ENCODE assay signal across 24 mouse cellular contexts in genomic region chr11:31613688-31614393, GRCm38 (mm10). TPM values are rescaled to one million over a fixed set of nuclear protein-coding genes. Genes with fewer than 3 reads are reported as not detected.
A peak's percentile ranks its signal among the peaks of the same experiment; 100 is the strongest.
DNase-seq lines count a peak whose midpoint lies in the region; ATAC-seq lines count a peak whose summit lies in the region.
"Had no signal": no experiment of that assay in that cellular context is flagged by ENCODE, and none has a peak within 500 bp of the region (broad histone marks: within the 10 kb centered on the region; RNA-seq: fewer than 3 reads in every experiment).

No protein-coding gene starts in this region.

- no peak overlapping the region for H3K27ac ChIP-seq in heart, embryonic 13.5 days (replicated peaks)
- H3K27ac ChIP-seq in midbrain, embryonic 12.5 days (replicated peaks): no peak overlapping the region
- H3K27ac ChIP-seq in midbrain, embryonic 10.5 days (replicated peaks): no peak overlapping the region
- no peak overlapping the region for H3K27ac ChIP-seq in hindbrain, embryonic 16.5 days (ENCODE audit: low read depth, low read length)
- H3K27ac ChIP-seq in midbrain, embryonic 15.5 days: no peak overlapping the region
- H3K27ac ChIP-seq: limb, embryonic 13.5 days; lung, embryonic 15.5 days; neural tube, embryonic 13.5 days had no signal

- H3K9me3 ChIP-seq in heart, embryonic 13.5 days: no peaks in the 10 kb centered on the region
- no peaks in the 10 kb centered on the region for H3K9me3 ChIP-seq in midbrain, embryonic 12.5 days
- H3K9me3 ChIP-seq in midbrain, embryonic 10.5 days (replicated peaks): no peaks in the 10 kb centered on the region
- H3K9me3 ChIP-seq in hindbrain, embryonic 16.5 days (ENCODE audit: control insufficient read depth, low read length): no peaks in the 10 kb centered on the region
- no peaks in the 10 kb centered on the region for H3K9me3 ChIP-seq in midbrain, embryonic 15.5 days
- H3K9me3 ChIP-seq: limb, embryonic 13.5 days; lung, embryonic 15.5 days; neural tube, embryonic 13.5 days had no signal

- no peak for ATAC-seq in heart, embryonic 13.5 days (ENCODE audit: extremely low read depth, insufficient number of reproducible peaks, low FRiP score, low TSS enrichment)
- ATAC-seq in midbrain, embryonic 12.5 days (ENCODE audit: low FRiP score, low read depth): 0 out of 2 replicates have a peak, but pooled peaks have one; percentile 44
- 0 out of 2 replicates have a peak, but pooled peaks have one; percentile 51 for ATAC-seq in hindbrain, embryonic 16.5 days
- ATAC-seq in midbrain, embryonic 15.5 days (replicated peaks): peak; percentile 66
- ATAC-seq: activated CD4-positive, CD25-positive, alpha-beta regulatory T cell, adult 4 months; forebrain, postnatal 0 days; inflammation-experienced regulatory T-cells, adult 6 months had no signal

- H3K4me2 ChIP-seq in heart, embryonic 13.5 days: peak overlapping the region; percentile 18; the same call in 1 of the 2 replicates
- no peak overlapping the region for H3K4me2 ChIP-seq in midbrain, embryonic 12.5 days (replicated peaks)
- peak overlapping the region; percentile 20; the same call in 1 of the 2 replicates for H3K4me2 ChIP-seq in hindbrain, embryonic 16.5 days (ENCODE audit: low read length)
- peak overlapping the region; percentile 36 for H3K4me2 ChIP-seq in midbrain, embryonic 15.5 days
- H3K4me2 ChIP-seq: limb, embryonic 13.5 days; liver, embryonic 11.5 days; lung, embryonic 15.5 days; neural tube, embryonic 13.5 days had no signal

- WGBS in heart, embryonic 13.5 days: 46% methylated on average over 11 of the region's 11 CpGs
- WGBS in midbrain, embryonic 12.5 days: 64% methylated on average over 11 of the region's 11 CpGs
- 76% methylated on average over 11 of the region's 11 CpGs for WGBS in midbrain, embryonic 10.5 days
- 41% methylated on average over 11 of the region's 11 CpGs for WGBS in hindbrain, embryonic 16.5 days
- WGBS in midbrain, embryonic 15.5 days: 34% methylated on average over 11 of the region's 11 CpGs

- intact Hi-C loops in heart, postnatal 10 days (cut with DNase I): loop anchor here (2.0 kb wide), 1 partner anchor 365 kb away; no protein-coding TSS in a partner anchor

- H3K4me3 ChIP-seq in heart, embryonic 13.5 days: no peak overlapping the region
- no peak overlapping the region for H3K4me3 ChIP-seq in midbrain, embryonic 12.5 days
- no peak overlapping the region for H3K4me3 ChIP-seq in midbrain, embryonic 10.5 days
- no peak overlapping the region for H3K4me3 ChIP-seq in hindbrain, embryonic 16.5 days (ENCODE audit: low read length)
- peak overlapping the region; percentile 12; the same call in 1 of the 2 replicates for H3K4me3 ChIP-seq in midbrain, embryonic 15.5 days
- H3K4me3 ChIP-seq: limb, embryonic 13.5 days; lung, embryonic 15.5 days; neural tube, embryonic 13.5 days had no signal

- H3K4me1 ChIP-seq in heart, embryonic 13.5 days: peaks cover 42% of the 10 kb centered on the region
- H3K4me1 ChIP-seq in midbrain, embryonic 12.5 days: no peaks in the 10 kb centered on the region
- peaks cover 7% of the 10 kb centered on the region; the same call in 1 of the 2 replicates for H3K4me1 ChIP-seq in midbrain, embryonic 10.5 days
- H3K4me1 ChIP-seq in hindbrain, embryonic 16.5 days (ENCODE audit: control insufficient read depth, insufficient read depth, low read depth, low read length): no peaks in the 10 kb centered on the region
- H3K4me1 ChIP-seq in midbrain, embryonic 15.5 days: peaks cover 9% of the 10 kb centered on the region; the same call in 1 of the 2 replicates
- H3K4me1 ChIP-seq: neural tube, embryonic 13.5 days had no signal

- no peak for DNase-seq in heart, postnatal 10 days
- no peak for DNase-seq in midbrain, embryonic 10.5 days (ENCODE audit: low spot score)
- no peak for DNase-seq in layer of hippocampus, adult 9-11 months
- no peak for DNase-seq in MN1 (ENCODE audit: low spot score)
- DNase-seq: adrenal gland, adult 2 months; adrenal gland, postnatal 36 days; B cell, adult 2 months; cerebellum, adult 9-10 months; cerebellum, postnatal 36 days; forebrain, postnatal 0 days; heart, postnatal 14 days; kidney, adult 11 months; kidney, postnatal 14 days; thymus, postnatal 14 days had no signal

- H3K36me3 ChIP-seq in heart, embryonic 13.5 days: no peaks in the 10 kb centered on the region
- H3K36me3 ChIP-seq in midbrain, embryonic 12.5 days: no peaks in the 10 kb centered on the region
- H3K36me3 ChIP-seq in midbrain, embryonic 10.5 days: no peaks in the 10 kb centered on the region
- no peaks in the 10 kb centered on the region for H3K36me3 ChIP-seq in hindbrain, embryonic 16.5 days (ENCODE audit: control insufficient read depth, insufficient read depth, low read length)
- no peaks in the 10 kb centered on the region for H3K36me3 ChIP-seq in midbrain, embryonic 15.5 days (replicated peaks)
- H3K36me3 ChIP-seq: limb, embryonic 13.5 days; lung, embryonic 15.5 days; neural tube, embryonic 13.5 days had no signal

- no peak overlapping the region for H3K9ac ChIP-seq in heart, embryonic 13.5 days
- no peak overlapping the region for H3K9ac ChIP-seq in midbrain, embryonic 12.5 days (replicated peaks)
- no peak overlapping the region for H3K9ac ChIP-seq in hindbrain, embryonic 16.5 days (ENCODE audit: low read depth, low read length)
- no peak overlapping the region for H3K9ac ChIP-seq in midbrain, embryonic 15.5 days
- H3K9ac ChIP-seq: forebrain, postnatal 0 days; limb, embryonic 13.5 days; lung, embryonic 15.5 days; neural tube, embryonic 13.5 days had no signal

- H3K27me3 ChIP-seq in heart, embryonic 13.5 days (replicated peaks): no peaks in the 10 kb centered on the region; the same call in 1 of the 2 replicates
- no peaks in the 10 kb centered on the region for H3K27me3 ChIP-seq in midbrain, embryonic 12.5 days
- H3K27me3 ChIP-seq in midbrain, embryonic 10.5 days (ENCODE audit: low read depth, poor library complexity, severe bottlenecking): no peaks in the 10 kb centered on the region
- no peaks in the 10 kb centered on the region for H3K27me3 ChIP-seq in hindbrain, embryonic 16.5 days (replicated peaks; ENCODE audit: control insufficient read depth, insufficient read depth, low read length)
- H3K27me3 ChIP-seq in midbrain, embryonic 15.5 days (replicated peaks): no peaks in the 10 kb centered on the region
- H3K27me3 ChIP-seq: limb, embryonic 13.5 days; lung, embryonic 15.5 days; neural tube, embryonic 13.5 days had no signal

RNA-seq across cellular contexts. Expression of gene Bod1, which starts 57.8 kb away (rescaled TPM):
- polyA plus RNA-seq in heart, embryonic 13.5 days (2015; fragmentation: Nextera tagmentation; extraction: Ambion mirVana): 68.0 and 75.9 TPM in 2 replicates
- 100 to 1,000 TPM in 1 of 2 experiments, 10 to 100 TPM in 1; 87.3 to 101 TPM for total RNA-seq in heart, postnatal 10 days (2021)
- polyA plus RNA-seq in midbrain, embryonic 12.5 days (2016; fragmentation: Nextera tagmentation; extraction: Ambion mirVana): 162 and 177 TPM in 2 replicates
- polyA plus RNA-seq in midbrain, embryonic 10.5 days (2016; fragmentation: Nextera tagmentation; extraction: Ambion mirVana): 123 and 133 TPM in 2 replicates
- 123 and 125 TPM in 2 replicates for polyA plus RNA-seq in hindbrain, embryonic 16.5 days (2015; fragmentation: Nextera tagmentation; extraction: Ambion mirVana)
- 138 and 148 TPM in 2 replicates for polyA plus RNA-seq in midbrain, embryonic 15.5 days (2015; fragmentation: Nextera tagmentation; extraction: Ambion mirVana)
